Mouse (Mus musculus) liver, embryonic 14.5 days (tissue): ENCODE data around the gene Dhrs2.

ENCODE experiments used
- CTCF ChIP-seq: IDR thresholded peaks from 2 replicates; pipeline ENCODE4 v1.5.1; 2016; ENCODE audit warnings: antibody characterized with exemption, low read depth, control low read depth
- EP300 ChIP-seq: IDR thresholded peaks from 2 replicates; pipeline ENCODE4 v1.6.1; 2016; ENCODE audit warnings: antibody characterized with exemption, low read depth

GRCm38 (mm10) chr14:55253580-55253979 is 31.8 kb downstream of the Dhrs2 start:
- TF ChIP-seq CTCF (no peak), EP300 (no peak)
